ENCODE assay signal across 8 mouse cellular contexts in genomic region chr1:133953261-133953742, GRCm38 (mm10). TPM values are rescaled to one million over a fixed set of nuclear protein-coding genes. Genes with fewer than 3 reads are reported as not detected.
DNase-seq lines count a peak whose midpoint lies in the region; ATAC-seq lines count a peak whose summit lies in the region.

No protein-coding gene starts in this region.

- peak; percentile 62 for DNase-seq in gastrocnemius, adult 18-20 months (ENCODE audit: low spot score)
- DNase-seq in gastrocnemius, postnatal 10 days, result no peak
- DNase-seq in right cerebral cortex, adult 2 months (ENCODE audit: low spot score in 2 of 2), result peak; percentile 10 to 13
- DNase-seq in right cerebral cortex, postnatal 14 days, result no peak
- DNase-seq in heart, adult 8-10 months (ENCODE audit: low spot score), result peak; percentile 11
- no peak for DNase-seq in urinary bladder, postnatal 25 days (ENCODE audit: low spot score)
- no peak for DNase-seq in kidney, postnatal 4 days

- ATAC-seq in erythroid progenitor cell, adult 5-6 weeks (replicated peaks; ENCODE audit: low FRiP score, poor library complexity, severe bottlenecking), result no peak

RNA-seq across cellular contexts. Expression of gene Prelp, which starts 32.1 kb away (rescaled TPM):
- total RNA-seq in gastrocnemius, adult 18-20 months (2021), result 10 to 100 TPM; 17.6 to 37.2 TPM
- total RNA-seq in gastrocnemius, postnatal 10 days (2021), result 10 to 100 TPM; 16.3 to 20.0 TPM
- total RNA-seq in heart, adult 8-10 months (2022), result 10 to 100 TPM; 26.0 to 28.4 (median 27.1) TPM
- 0.42 TPM in 1 of 2 replicates, not detected in the other for total RNA-seq in erythroid progenitor cell, adult 5-6 weeks (2015; ENCODE audit: low replicate concordance)
- 0.13 TPM in 1 of 2 replicates, not detected in the other for total RNA-seq in erythroid progenitor cell, adult 5-6 weeks (2017; ENCODE audit: low replicate concordance)

RNA-seq across cellular contexts. Expression of gene Optc, which starts 45.5 kb away (rescaled TPM):
- total RNA-seq in gastrocnemius, adult 18-20 months (2021), result under 1 TPM in 1 of 2 experiments, not detected in 1; 0.19 TPM
- under 1 TPM; 0.16 to 0.23 TPM for total RNA-seq in gastrocnemius, postnatal 10 days (2021)
- under 1 TPM in 2 of 4 experiments, not detected in 2; 0.31 to 0.44 TPM for total RNA-seq in heart, adult 8-10 months (2022)
- total RNA-seq in erythroid progenitor cell, adult 5-6 weeks (2015; ENCODE audit: low replicate concordance), result not detected in 2 replicates
- total RNA-seq in erythroid progenitor cell, adult 5-6 weeks (2017; ENCODE audit: low replicate concordance), result not detected in 2 replicates

Comparison
In these comparisons a context has a peak if more than half of its experiments do, and no peak if none do; other contexts are left out.
1. DNase-seq: peak in gastrocnemius, adult 18-20 months (single experiment), right cerebral cortex, adult 2 months (2 of 2) and heart, adult 8-10 months (single experiment); none in gastrocnemius, postnatal 10 days (single experiment), right cerebral cortex, postnatal 14 days (single experiment), urinary bladder, postnatal 25 days (single experiment) and kidney, postnatal 4 days (0 of 2).
2. RNA of gene Prelp, which starts 32.1 kb away (total RNA-seq): 17.6 to 37.2 TPM in gastrocnemius, adult 18-20 months, 26.0 to 28.4 TPM in heart, adult 8-10 months and 16.3 to 20.0 TPM in gastrocnemius, postnatal 10 days; 0.13 to 0.42 TPM in erythroid progenitor cell, adult 5-6 weeks; every median in the first group is over 10 times any median in the second.